Mouse (Mus musculus) lung, postnatal 36 days (tissue): ENCODE measurements at regions not wholly inside any gene's neighbourhood (a gene's known extent, or its start where the extent isn't known, plus 50 kb on each side); places are given as distances from the start of the nearest gene placed in this dataset.
A peak's percentile ranks its signal among the peaks of the same experiment; 100 is the strongest.

Source experiments
- DNase-seq: peaks from one replicate; pipeline ENCODE4 v3.0.0; 2022; ENCODE audit warnings: mixed read lengths

DNA sequence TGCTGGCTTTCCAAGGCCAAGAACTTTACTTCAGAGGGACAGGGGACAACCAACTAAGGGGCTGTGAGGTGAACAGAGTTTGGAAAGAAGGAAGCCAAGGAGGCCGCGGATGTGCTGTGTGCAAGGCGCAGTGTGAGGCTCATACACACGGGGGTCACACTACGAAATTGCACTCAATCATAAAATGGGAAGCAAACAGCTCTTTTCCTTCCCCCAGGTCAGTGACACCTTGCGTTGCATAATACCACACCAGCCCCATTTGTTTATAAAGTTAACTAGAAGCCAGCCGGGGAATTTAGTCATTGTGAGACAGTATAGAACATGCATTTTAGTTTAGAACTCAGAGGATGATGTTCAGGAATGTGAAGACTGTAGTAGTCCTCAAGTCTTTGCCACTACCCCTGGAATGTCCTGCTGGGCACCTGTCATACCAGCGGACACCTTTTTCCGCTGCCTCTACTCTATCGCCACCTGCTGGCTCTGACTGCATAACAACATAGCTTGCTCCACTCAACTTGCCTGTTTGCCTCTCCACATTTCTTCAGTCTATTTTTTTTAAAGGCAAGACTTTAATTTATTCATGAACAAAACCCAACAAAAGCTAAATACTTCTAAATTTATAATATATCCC lies 82.5 kb upstream of the Zfp648 start:
- peak; percentile 81 for DNase-seq

- no peak for DNase-seq
Observed at GRCm38 (mm10) chr1:154119611-154120010, 81.4 kb upstream of the Zfp648 start.

GRCm38 (mm10) chr1:154120693-154121092 lies 80.3 kb upstream of the Zfp648 start:
- DNase-seq, result peak; percentile 85

GRCm38 (mm10) chr1:154124981-154125380 lies 76.0 kb upstream of the Zfp648 start:
- no peak for DNase-seq

DNA sequence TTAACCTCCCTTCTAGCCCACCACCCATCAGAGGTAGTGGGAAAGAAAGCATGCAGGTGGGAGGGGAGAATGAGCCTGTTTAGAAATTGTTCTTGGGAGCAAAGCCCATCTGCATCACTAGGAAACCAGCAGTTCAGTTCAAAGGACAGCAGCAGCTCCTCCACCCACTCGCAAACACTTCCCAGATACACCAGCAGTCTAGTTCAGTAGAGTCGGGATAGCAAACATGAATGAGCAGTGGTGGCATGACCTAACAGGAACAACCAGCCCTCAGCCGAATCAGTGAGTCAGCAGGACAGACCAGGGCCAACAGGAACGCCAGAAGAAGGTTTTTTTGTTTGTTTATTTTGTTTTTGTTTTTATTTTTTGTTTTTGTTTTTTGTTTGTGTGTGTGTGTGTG lies 74.5 kb upstream of the Zfp648 start:
- DNase-seq, result no peak

- no peak for DNase-seq
Observed at GRCm38 (mm10) chr1:154139488-154139887, 61.5 kb upstream of the Zfp648 start.

GRCm38 (mm10) chr1:154143691-154144090 lies 57.3 kb upstream of the Zfp648 start:
- DNase-seq, result peak; percentile 19

DNA sequence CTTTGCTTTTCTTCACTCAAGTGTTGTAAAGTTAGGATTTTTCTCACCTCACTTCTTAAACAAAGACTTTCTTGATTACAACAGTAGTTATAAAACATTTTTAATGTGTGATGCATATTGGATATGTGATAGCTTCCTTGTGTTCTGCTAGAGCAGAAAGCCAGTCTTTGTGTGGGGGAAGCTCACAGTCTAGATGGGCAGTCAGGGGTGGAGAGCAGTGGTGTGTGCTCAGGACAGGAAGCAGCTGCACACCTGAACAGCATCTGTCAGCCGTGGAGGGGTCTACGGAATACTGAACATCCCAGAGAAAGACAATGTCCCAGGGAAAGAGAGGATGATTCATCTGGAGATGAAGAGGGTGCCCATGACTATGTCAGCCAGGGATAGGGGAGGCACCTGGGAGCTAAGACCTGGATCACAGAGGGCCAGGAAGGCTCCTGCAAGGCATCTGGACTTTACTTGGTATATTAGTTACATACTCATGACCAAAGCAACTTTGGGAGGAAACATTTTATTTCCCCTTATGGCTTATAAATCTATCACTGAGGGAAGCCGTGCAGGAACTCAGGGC lies 53.9 kb upstream of the Zfp648 start:
- DNase-seq, result no peak

- DNase-seq, result peak; percentile 66
Observed at GRCm38 (mm10) chr1:154148948-154149347, 52.0 kb upstream of the Zfp648 start.

- no peak for DNase-seq
Observed at GRCm38 (mm10) chr1:154149431-154150143, 51.4 kb upstream of the Zfp648 start.

GRCm38 (mm10) chr1:154150167-154150851 lies 50.7 kb upstream of the Zfp648 start:
- DNase-seq, result peak; percentile 80
